Mouse (Mus musculus): Measurements from ENCODE around the gene Gp5.
"Not testable (repeated sequence)": the region's sequence is repeated elsewhere in the genome, so short reads cannot be mapped to it uniquely, and the experiment has no call there.

Gene Gp5

GRCm38 (mm10) chr16:30310647-30311046 lies at the start of gene Gp5:
Gene Gp5 (minus strand): TSS chr16:30310779.
- DNase-seq (ENCODE audit: low read depth), result no peak

- DNase-seq (ENCODE audit: low read depth), result not testable (repeated sequence)
These were observed 42.9 kb upstream of the Gp5 start for GRCm38 (mm10) chr16:30353489-30353888.

GRCm38 (mm10) chr16:30314236-30314635 lies 3.7 kb upstream of the Gp5 start:
- peak; percentile 60 for DNase-seq (ENCODE audit: low read depth)

GRCm38 (mm10) chr16:30310171-30310515 lies 436 bp downstream of the Gp5 start:
- no peak for DNase-seq (ENCODE audit: low read depth)

- DNase-seq (ENCODE audit: low read depth), result peak; percentile 50
These were observed 996 bp downstream of the Gp5 start for GRCm38 (mm10) chr16:30309395-30310170.

GRCm38 (mm10) chr16:30308616-30309394 lies 1.8 kb downstream of the Gp5 start:
- DNase-seq (ENCODE audit: low read depth), result peak; percentile 70

GRCm38 (mm10) chr16:30307961-30308615 lies 2.5 kb downstream of the Gp5 start:
- no peak for DNase-seq (ENCODE audit: low read depth)

GRCm38 (mm10) chr16:30307306-30307705 lies 3.3 kb downstream of the Gp5 start:
- DNase-seq (ENCODE audit: low read depth), result no peak

GRCm38 (mm10) chr16:30306102-30306501 lies 4.5 kb downstream of the Gp5 start:
- DNase-seq (ENCODE audit: low read depth), result no peak

GRCm38 (mm10) chr16:30304236-30304635 lies 6.3 kb downstream of the Gp5 start:
- no peak for DNase-seq (ENCODE audit: low read depth)

GRCm38 (mm10) chr16:30303411-30303810 lies 7.2 kb downstream of the Gp5 start:
- no peak for DNase-seq (ENCODE audit: low read depth)

GRCm38 (mm10) chr16:30302686-30303085 lies 7.9 kb downstream of the Gp5 start:
- DNase-seq (ENCODE audit: low read depth), result no peak

- no peak for DNase-seq (ENCODE audit: low read depth)
These were observed 10.8 kb downstream of the Gp5 start for GRCm38 (mm10) chr16:30299711-30300277.

GRCm38 (mm10) chr16:30297450-30297849 lies 13.1 kb downstream of the Gp5 start:
- DNase-seq (ENCODE audit: low read depth), result no peak

GRCm38 (mm10) chr16:30296601-30297275 lies 13.8 kb downstream of the Gp5 start:
- no peak for DNase-seq (ENCODE audit: low read depth)

- no peak for DNase-seq (ENCODE audit: low read depth)
These were observed 15.5 kb downstream of the Gp5 start for GRCm38 (mm10) chr16:30295106-30295505.

- DNase-seq (ENCODE audit: low read depth), result no peak
These were observed 20.1 kb downstream of the Gp5 start for GRCm38 (mm10) chr16:30290436-30290835.

- DNase-seq (ENCODE audit: low read depth), result no peak
These were observed 24.9 kb downstream of the Gp5 start for GRCm38 (mm10) chr16:30285701-30286100.

GRCm38 (mm10) chr16:30283743-30284337 lies 26.7 kb downstream of the Gp5 start:
- peak; percentile 53 for DNase-seq (ENCODE audit: low read depth)

- no peak for DNase-seq (ENCODE audit: low read depth)
These were observed 27.6 kb downstream of the Gp5 start, which contains the start of gene Lrrc15 for GRCm38 (mm10) chr16:30282844-30283495. Gene Lrrc15 (minus strand): TSS chr16:30283256.
